Mouse (Mus musculus) kidney, embryonic 14.5 days (tissue): ENCODE results near the gene Taar7e. TPM values are rescaled to one million over a fixed set of nuclear protein-coding genes. Genes with fewer than 3 reads are reported as not detected.
"Not testable (repeated sequence)": the region's sequence is repeated elsewhere in the genome, so short reads cannot be mapped to it uniquely, and the experiment has no call there.

Source experiments
- ATAC-seq: fragments of 200-750 bp; cut with Nextera tagmentation; 2 replicates; pipeline ENCODE4 v1.8.0; 2017; ENCODE audit warnings: moderate number of reproducible peaks, mild to moderate bottlenecking, moderate TSS enrichment, moderate library complexity; ENCODE audit not compliant: low FRiP score, low TSS enrichment
- H3K27ac ChIP-seq: fragments of 300-500 bp; sonication (generic); 2 replicates; pipeline ENCODE4 v1.5.1; 2014; ENCODE audit warnings: low read depth, mild to moderate bottlenecking, low read length, moderate library complexity, mixed read lengths
- H3K27me3 ChIP-seq: fragments of 300-500 bp; sonication (generic); 2 replicates; pipeline ENCODE4 v1.6.1; 2014; ENCODE audit warnings: mild to moderate bottlenecking, low read length; ENCODE audit not compliant: control insufficient read depth, insufficient read depth
- H3K36me3 ChIP-seq: fragments of 300-500 bp; sonication (generic); 2 replicates; pipeline ENCODE4 v1.6.1; 2014; ENCODE audit warnings: low read length, mixed read lengths; ENCODE audit not compliant: control insufficient read depth, insufficient read depth
- H3K4me1 ChIP-seq: fragments of 300-500 bp; sonication (generic); 2 replicates; pipeline ENCODE4 v1.6.1; 2014; ENCODE audit warnings: low read length, mixed read lengths; ENCODE audit not compliant: control insufficient read depth, insufficient read depth
- H3K4me2 ChIP-seq: fragments of 300-500 bp; sonication (generic); replicated peaks from 2 replicates; pipeline ENCODE4 v1.6.1; 2014; ENCODE audit warnings: low read depth, mild to moderate bottlenecking, low read length
- H3K4me3 ChIP-seq: fragments of 300-500 bp; sonication (generic); 2 replicates; pipeline ENCODE4 v1.5.1; 2014; ENCODE audit warnings: mild to moderate bottlenecking, low read length
- H3K9ac ChIP-seq: fragments of 300-500 bp; sonication (generic); 2 replicates; pipeline ENCODE4 v1.6.1; 2014; ENCODE audit warnings: low read depth, mild to moderate bottlenecking, low read length, moderate library complexity
- H3K9me3 ChIP-seq: fragments of 300-500 bp; sonication (generic); 2 replicates; pipeline ENCODE4 v1.6.1; 2016; ENCODE audit warnings: low read length; ENCODE audit not compliant: control insufficient read depth
- WGBS: fragments of 180-500 bp; shearing (Covaris S2); extraction: QIAGEN DNeasy Blood & Tissue Kit; methylation state at CpG from one replicate; pipeline ENCODE4 v1.1.7; 2014; 5-methylcytosine and 5-hydroxymethylcytosine counted together
- polyA plus RNA-seq: library from polyadenylated mRNA; unstranded; fragments of >200 nt; fragmentation: Nextera tagmentation; extraction: Ambion mirVana; gene quantifications from 2 replicates; pipeline ENCODE4 v1.2.1, GENCODE M21; 2014

Gene Taar7e
- polyA plus RNA-seq, 1 experiment from 2014 or later = not detected

GRCm38 (mm10) chr10:24049210-24049609 lies 11.8 kb downstream of the Taar7e start, which contains the start of gene Taar7f:
TSS of gene Taar7f (plus strand) at chr10:24049510.
- Histone ChIP-seq H3K27ac (no peak within 1 kb of the TSS), H3K4me2 (no peak within 1 kb of the TSS), H3K9me3 (no peaks in the 10 kb centered on the region), H3K4me3 (no peak within 1 kb of the TSS), H3K27me3 (no peaks in the 10 kb centered on the region), H3K9ac (no peak within 1 kb of the TSS), H3K4me1 (no peaks in the 10 kb centered on the region), H3K36me3 (no peaks in the 10 kb centered on the region)
- ATAC-seq = no peak

GRCm38 (mm10) chr10:24052039-24052438 lies 14.6 kb downstream of the Taar7e start:
- Histone ChIP-seq H3K9ac (no peak overlapping the region), H3K4me1 (no peaks in the 10 kb centered on the region), H3K36me3 (no peaks in the 10 kb centered on the region), H3K4me2 (no peak overlapping the region), H3K9me3 (no peaks in the 10 kb centered on the region), H3K27ac (no peak overlapping the region), H3K4me3 (no peak overlapping the region), H3K27me3 (no peaks in the 10 kb centered on the region)
- ATAC-seq = no peak
- WGBS = 81% methylated on average over 5 of the region's 5 CpGs

- no peaks in the 10 kb centered on the region for H3K9me3 ChIP-seq
- 77% methylated on average over 3 of the region's 3 CpGs for WGBS
- H3K27ac ChIP-seq = no peak overlapping the region
- no peaks in the 10 kb centered on the region for H3K4me1 ChIP-seq
- no peak overlapping the region for H3K4me2 ChIP-seq
- no peak overlapping the region for H3K9ac ChIP-seq
- H3K36me3 ChIP-seq = no peaks in the 10 kb centered on the region
- no peaks in the 10 kb centered on the region for H3K27me3 ChIP-seq
- ATAC-seq = no peak
- no peak overlapping the region for H3K4me3 ChIP-seq
Measured at GRCm38 (mm10) chr10:24058986-24059385, 21.6 kb downstream of the Taar7e start.

- H3K9me3 ChIP-seq, ATAC-seq, H3K36me3 ChIP-seq, H3K27ac ChIP-seq, H3K4me2 ChIP-seq, H3K4me3 ChIP-seq, H3K27me3 ChIP-seq, H3K4me1 ChIP-seq, H3K9ac ChIP-seq: not testable (repeated sequence)
- WGBS = 23% methylated on average over 2 of the region's 2 CpGs
Measured at GRCm38 (mm10) chr10:24074751-24075150, 37.3 kb downstream of the Taar7e start.

GRCm38 (mm10) chr10:24076200-24076599 lies 38.8 kb downstream of the Taar7e start, which contains the start of gene Taar8a:
TSS of gene Taar8a (plus strand) at chr10:24076500.
- not testable (repeated sequence) for H3K36me3 ChIP-seq, ATAC-seq, H3K27me3 ChIP-seq, H3K9ac ChIP-seq, H3K9me3 ChIP-seq, H3K4me3 ChIP-seq, H3K4me2 ChIP-seq, H3K27ac ChIP-seq, H3K4me1 ChIP-seq
- WGBS = 83% methylated on average over 2 of the region's 4 CpGs

GRCm38 (mm10) chr10:24080166-24080565 lies 42.8 kb downstream of the Taar7e start:
- H3K4me2 ChIP-seq = no peak overlapping the region
- WGBS = 50% methylated on average over 3 of the region's 3 CpGs

GRCm38 (mm10) chr10:24085936-24086335 lies 48.5 kb downstream of the Taar7e start:
- ATAC-seq = no peak
- Histone ChIP-seq H3K4me3 (no peak overlapping the region), H3K4me1 (no peaks in the 10 kb centered on the region), H3K27ac (no peak overlapping the region), H3K27me3 (no peaks in the 10 kb centered on the region), H3K9me3 (no peaks in the 10 kb centered on the region), H3K36me3 (no peaks in the 10 kb centered on the region), H3K9ac (no peak overlapping the region), H3K4me2 (no peak overlapping the region)
- 88% methylated on average over 5 of the region's 5 CpGs for WGBS

More at GRCm38 (mm10) chr10:24080166-24080565, 42.8 kb downstream of the Taar7e start:
- H3K4me1 ChIP-seq = no peaks in the 10 kb centered on the region
- no peaks in the 10 kb centered on the region for H3K36me3 ChIP-seq
- H3K4me3 ChIP-seq = no peak overlapping the region
- H3K27ac ChIP-seq = no peak overlapping the region
- H3K27me3 ChIP-seq = no peaks in the 10 kb centered on the region
- no peak for ATAC-seq
- no peaks in the 10 kb centered on the region for H3K9me3 ChIP-seq
- no peak overlapping the region for H3K9ac ChIP-seq

GRCm38 (mm10) chr10:24086555-24086954 lies 49.1 kb downstream of the Taar7e start:
- H3K9ac ChIP-seq = no peak overlapping the region
- H3K36me3 ChIP-seq = no peaks in the 10 kb centered on the region
- no peak overlapping the region for H3K4me3 ChIP-seq
- H3K4me1 ChIP-seq = no peaks in the 10 kb centered on the region
- H3K27ac ChIP-seq = no peak overlapping the region
- H3K9me3 ChIP-seq = no peaks in the 10 kb centered on the region
- no peak overlapping the region for H3K4me2 ChIP-seq
- no peaks in the 10 kb centered on the region for H3K27me3 ChIP-seq
- 76% methylated on average over 5 of the region's 5 CpGs for WGBS
- no peak for ATAC-seq

GRCm38 (mm10) chr10:24087168-24087567 lies 49.8 kb downstream of the Taar7e start:
- H3K9me3 ChIP-seq = no peaks in the 10 kb centered on the region
- no peak overlapping the region for H3K4me2 ChIP-seq
- ATAC-seq = no peak
- 91% methylated on average over 2 of the region's 2 CpGs for WGBS
- H3K4me1 ChIP-seq = no peaks in the 10 kb centered on the region
- H3K27me3 ChIP-seq = no peaks in the 10 kb centered on the region
- H3K4me3 ChIP-seq = no peak overlapping the region
- H3K27ac ChIP-seq = no peak overlapping the region
- H3K36me3 ChIP-seq = no peaks in the 10 kb centered on the region
- no peak overlapping the region for H3K9ac ChIP-seq
